Mouse (Mus musculus) hematopoietic multipotent progenitor cell, adult 10-12 weeks (in vitro differentiated cells): Measurements from ENCODE around the gene Rab36. TPM values are rescaled to one million over a fixed set of nuclear protein-coding genes. Genes with fewer than 3 reads are reported as not detected.

Experiments
- polyA plus RNA-seq: library from polyadenylated mRNA; stranded (reverse); fragments of >175 nt; gene quantifications from 2 replicates; pipeline ENCODE4 v1.2.3, GENCODE M21; 2012; ENCODE audit warnings: low replicate concordance

Rab36 gene
- polyA plus RNA-seq = 0.22 and 0.33 TPM in 2 replicates

GRCm38 (mm10) chr10:75036883-75037379 lies at the start of gene Rab36:
TSS of gene Rab36 (plus strand) at chr10:75037058.

GRCm38 (mm10) chr10:75032395-75032794 lies 4.5 kb upstream of the Rab36 start, which contains the start of gene Rsph14:
TSS of gene Rsph14 (minus strand) at chr10:75032586.

GRCm38 (mm10) chr10:75060217-75060842 lies 23.5 kb downstream of the Rab36 start, which contains the start of gene Bcr:
TSS of gene Bcr (plus strand) at chr10:75060592.

Other genes starting within 250 kb of the Rab36 start
- gene Gnaz, start 69.9 kb upstream of the Rab36 start, polyA plus RNA-seq = 0.61 and 0.88 TPM in 2 replicates
- not detected in 2 replicates for gene Rsph14, start 4.5 kb upstream of the Rab36 start, polyA plus RNA-seq
- 10.0 and 13.8 TPM in 2 replicates for gene Bcr, start 23.5 kb downstream of the Rab36 start, polyA plus RNA-seq
- 10.1 and 12.3 TPM in 2 replicates for gene Specc1l, start 175.0 kb downstream of the Rab36 start, polyA plus RNA-seq